Mouse (Mus musculus) spleen, adult 2 months (tissue): Measurements from ENCODE around the gene Gm128. TPM values are rescaled to one million over a fixed set of nuclear protein-coding genes. Genes with fewer than 3 reads are reported as not detected.

Source experiments
- DNase-seq, 2 experiments: peaks; one replicate each; pipeline versions ENCODE4 v3.0.0 to v3.0.0-alpha.2; 2012 to 2021; ENCODE audit warnings: low spot score in 2 of 2, low read depth in 1 of 2
- H3K27ac ChIP-seq: fragments of 200-500 bp; 2 replicates; pipeline ENCODE4 v1.5.1; 2012; ENCODE audit warnings: low read length, inconsistent platforms; ENCODE audit not compliant: insufficient read depth
- H3K27me3 ChIP-seq: fragments of 200-500 bp; 2 replicates; pipeline ENCODE4 v1.6.1; 2012; ENCODE audit warnings: mild to moderate bottlenecking, moderate library complexity, low read length, inconsistent platforms; ENCODE audit not compliant: control insufficient read depth, insufficient read depth
- H3K36me3 ChIP-seq: fragments of 200-500 bp; 2 replicates; pipeline ENCODE4 v1.6.1; 2012; ENCODE audit warnings: mild to moderate bottlenecking, low read length, inconsistent platforms; ENCODE audit not compliant: control insufficient read depth, insufficient read depth
- H3K4me1 ChIP-seq: fragments of 200-500 bp; 2 replicates; pipeline ENCODE4 v1.6.1; 2011; ENCODE audit warnings: inconsistent platforms; ENCODE audit not compliant: control insufficient read depth, insufficient read depth, insufficient read length
- H3K4me3 ChIP-seq: fragments of 200-500 bp; 2 replicates; pipeline ENCODE4 v1.5.1; 2011; ENCODE audit warnings: mild to moderate bottlenecking, inconsistent platforms; ENCODE audit not compliant: insufficient read depth, insufficient read length; ENCODE audit errors: extremely low read depth
- CTCF ChIP-seq: fragments of 200-500 bp; IDR thresholded peaks from 2 replicates; pipeline ENCODE4 v1.5.1; 2011; ENCODE audit warnings: mild to moderate bottlenecking, inconsistent platforms; ENCODE audit not compliant: insufficient read depth, insufficient read length, insufficient replicate concordance; ENCODE audit errors: extremely low read depth
- POLR2A ChIP-seq: fragments of 200-500 bp; IDR thresholded peaks from 2 replicates; pipeline ENCODE4 v1.6.1; 2011; ENCODE audit warnings: low read depth, low read length, inconsistent platforms
- WGBS: fragments of 180-500 bp; shearing (Covaris S2); methylation state at CpG from one replicate; pipeline ENCODE4 v1.1.7; 2018; 5-methylcytosine and 5-hydroxymethylcytosine counted together
- polyA plus RNA-seq: library from polyadenylated mRNA; depleted of rRNA; stranded (reverse); fragments of >200 nt; gene quantifications from 2 replicates; pipeline ENCODE4 v1.2.3, GENCODE M21; 2012

Gene Gm128
- polyA plus RNA-seq, 1 experiment: 0.18 TPM

DNA sequence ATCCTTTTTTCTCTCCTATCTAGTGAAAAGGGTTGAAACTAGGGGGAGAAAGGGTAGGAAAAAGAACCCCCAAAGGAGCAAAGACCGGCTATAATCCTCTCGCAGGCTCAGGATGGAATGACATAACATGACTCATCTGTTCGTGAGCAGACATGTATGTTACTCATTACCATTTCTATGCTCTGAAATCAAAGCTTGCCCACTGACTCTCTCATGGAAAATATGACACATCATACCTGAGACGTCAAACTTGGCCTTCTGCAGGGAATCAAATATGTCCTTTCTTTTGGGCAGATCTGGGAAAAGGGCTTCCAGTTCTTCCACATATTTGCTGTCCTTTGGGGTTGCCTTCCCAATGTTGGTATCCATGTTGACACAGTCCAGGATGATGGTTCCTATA lies 20.6 kb upstream of the Gm128 start:
- no peak overlapping the region for H3K27ac ChIP-seq
- no peaks in the 10 kb centered on the region for H3K27me3 ChIP-seq
- H3K4me3 ChIP-seq: no peak overlapping the region
- 93% methylated on average over 4 of the region's 4 CpGs for WGBS
- peaks cover 13% of the 10 kb centered on the region for H3K36me3 ChIP-seq
- no peak for DNase-seq
- H3K4me1 ChIP-seq: no peaks in the 10 kb centered on the region
- no peak for TF ChIP-seq CTCF
- TF ChIP-seq POLR2A: no peak

GRCm38 (mm10) chr3:95256931-95257330 lies 15.5 kb upstream of the Gm128 start:
- 91% methylated on average over 5 of the region's 5 CpGs for WGBS
- Histone ChIP-seq H3K27me3 (no peaks in the 10 kb centered on the region), H3K36me3 (peaks cover 11% of the 10 kb centered on the region), H3K27ac (no peak overlapping the region), H3K4me3 (no peak overlapping the region), H3K4me1 (no peaks in the 10 kb centered on the region)
- no peak for DNase-seq
- TF ChIP-seq POLR2A (no peak), CTCF (no peak)

GRCm38 (mm10) chr3:95250783-95251424 lies 9.5 kb upstream of the Gm128 start, which contains the start of gene Bnipl:
Gene Bnipl, minus strand, starts transcription at chr3:95251193.
- Histone ChIP-seq H3K27ac (no peak within 1 kb of the TSS), H3K36me3 (peaks cover 4% of the 10 kb centered on the region; the same call in 1 of the 2 replicates), H3K4me3 (no peak within 1 kb of the TSS), H3K4me1 (no peaks in the 10 kb centered on the region), H3K27me3 (no peaks in the 10 kb centered on the region)
- no peak for DNase-seq
- WGBS: 57% methylated on average over 7 of the region's 7 CpGs
- TF ChIP-seq CTCF (no peak), POLR2A (no peak)

- Histone ChIP-seq H3K4me3 (no peak overlapping the region), H3K27me3 (no peaks in the 10 kb centered on the region), H3K36me3 (peaks cover 4% of the 10 kb centered on the region; the same call in 1 of the 2 replicates), H3K4me1 (no peaks in the 10 kb centered on the region), H3K27ac (no peak overlapping the region)
- DNase-seq: no peak
- WGBS: 88% methylated on average over 5 of the region's 5 CpGs
- no peak for TF ChIP-seq POLR2A
- TF ChIP-seq CTCF: no peak
Observed at GRCm38 (mm10) chr3:95250361-95250760, 9.0 kb upstream of the Gm128 start.

GRCm38 (mm10) chr3:95247660-95248336 lies 6.4 kb upstream of the Gm128 start:
- 80% methylated on average over 1 of the region's 1 CpGs for WGBS
- TF ChIP-seq POLR2A (no peak), CTCF (no peak)
- H3K36me3 ChIP-seq: no peaks in the 10 kb centered on the region
- no peaks in the 10 kb centered on the region for H3K4me1 ChIP-seq
- no peak for DNase-seq
- H3K27me3 ChIP-seq: no peaks in the 10 kb centered on the region
- H3K27ac ChIP-seq: no peak overlapping the region
- H3K4me3 ChIP-seq: no peak overlapping the region

DNA sequence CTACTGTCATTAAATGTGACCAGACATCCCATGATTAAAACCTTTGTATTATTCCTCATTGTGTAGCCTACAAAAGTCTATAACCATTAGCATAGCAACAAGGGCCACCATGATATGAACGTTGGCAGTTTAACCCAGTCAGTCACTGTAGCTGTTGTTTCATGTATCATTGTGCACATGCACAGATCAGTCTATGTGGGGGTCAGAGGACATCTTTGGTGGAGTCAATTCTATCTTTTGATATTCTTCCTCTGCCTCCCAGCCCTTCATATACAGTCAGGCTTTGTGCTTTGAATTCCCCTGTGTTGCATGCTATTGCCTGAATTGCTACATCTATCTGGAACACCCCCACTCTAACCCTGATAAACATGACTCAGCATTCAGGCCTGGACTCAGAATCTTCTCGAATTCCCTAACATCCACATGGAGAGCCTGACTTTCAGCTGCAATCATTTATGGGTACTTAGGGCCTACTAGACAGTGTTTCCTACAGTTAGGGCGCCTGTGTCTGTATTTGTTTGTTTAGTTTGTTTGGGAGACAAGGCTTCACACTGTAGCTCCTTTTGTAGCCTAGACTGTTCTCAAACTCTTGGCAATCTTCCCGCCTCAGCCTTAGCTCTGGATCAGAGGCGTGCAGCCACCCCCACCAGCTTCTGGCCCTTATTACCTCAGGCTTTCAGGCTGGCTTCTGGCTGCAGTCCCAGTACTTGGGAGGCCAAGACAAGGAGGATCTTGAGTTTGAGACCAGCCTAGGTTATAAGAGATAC lies 5.2 kb upstream of the Gm128 start:
- Histone ChIP-seq H3K4me1 (no peaks in the 10 kb centered on the region), H3K36me3 (no peaks in the 10 kb centered on the region)
- no peak for TF ChIP-seq POLR2A
- no peak for TF ChIP-seq CTCF

More for the DNA sequence above, 5.2 kb upstream of the Gm128 start:
- WGBS: 73% methylated on average over 5 of the region's 5 CpGs
- Histone ChIP-seq H3K27ac (no peak overlapping the region), H3K27me3 (no peaks in the 10 kb centered on the region), H3K4me3 (no peak overlapping the region)
- DNase-seq: no peak
